8 mouse cellular contexts compared by ENCODE assay signal in genomic region chr6:120493374-120494181, GRCm38 (mm10). TPM values are rescaled to one million over a fixed set of nuclear protein-coding genes. Genes with fewer than 3 reads are reported as not detected.
DNase-seq lines count a peak whose midpoint lies in the region; ATAC-seq lines count a peak whose summit lies in the region.

Tmem121b (minus strand) TSS chr6:120493807.

- WGBS in forebrain, embryonic 15.5 days, result under 1% methylated on average over 61 of the region's 84 CpGs
- WGBS in limb, embryonic 10.5 days, result 1% methylated on average over 80 of the region's 84 CpGs
- 1% methylated on average over 79 of the region's 84 CpGs for WGBS in midbrain, embryonic 13.5 days
- WGBS in stomach, embryonic 14.5 days, result 2% methylated on average over 61 of the region's 84 CpGs

- peak within 1 kb of the TSS; percentile 57 for H3K4me2 ChIP-seq in forebrain, embryonic 15.5 days (replicated peaks)
- peak within 1 kb of the TSS; percentile 69 for H3K4me2 ChIP-seq in midbrain, embryonic 13.5 days (replicated peaks)
- H3K4me2 ChIP-seq in stomach, embryonic 14.5 days (replicated peaks; ENCODE audit: low read depth, low read length), result peak within 1 kb of the TSS; percentile 91

- H3K9ac ChIP-seq in forebrain, embryonic 15.5 days (replicated peaks), result peak within 1 kb of the TSS; percentile 72
- peak within 1 kb of the TSS; percentile 89 for H3K9ac ChIP-seq in midbrain, embryonic 13.5 days (replicated peaks)
- peak within 1 kb of the TSS; percentile 32; the same call in 1 of the 2 replicates for H3K9ac ChIP-seq in stomach, embryonic 14.5 days (replicated peaks; ENCODE audit: low read depth, low read length)

- peak; percentile 86 for ATAC-seq in forebrain, embryonic 15.5 days (replicated peaks)
- ATAC-seq in midbrain, embryonic 13.5 days, result peak; percentile 89
- peak; percentile 74 for ATAC-seq in stomach, embryonic 14.5 days (ENCODE audit: insufficient number of reproducible peaks, insufficient read depth, low FRiP score, low read depth)

- H3K4me3 ChIP-seq in forebrain, embryonic 15.5 days, result peak within 1 kb of the TSS; percentile 67
- H3K4me3 ChIP-seq in limb, embryonic 10.5 days, result peak within 1 kb of the TSS; percentile 83
- H3K4me3 ChIP-seq in midbrain, embryonic 13.5 days (replicated peaks), result peak within 1 kb of the TSS; percentile 80
- peak within 1 kb of the TSS; percentile 50 for H3K4me3 ChIP-seq in stomach, embryonic 14.5 days (ENCODE audit: low read depth, low read length)

- no peaks in the 10 kb centered on the region for H3K36me3 ChIP-seq in forebrain, embryonic 15.5 days
- no peaks in the 10 kb centered on the region for H3K36me3 ChIP-seq in limb, embryonic 10.5 days
- no peaks in the 10 kb centered on the region for H3K36me3 ChIP-seq in midbrain, embryonic 13.5 days
- H3K36me3 ChIP-seq in stomach, embryonic 14.5 days (ENCODE audit: control insufficient read depth, insufficient read depth, low read length), result no peaks in the 10 kb centered on the region

- no peaks in the 10 kb centered on the region for H3K27me3 ChIP-seq in forebrain, embryonic 15.5 days
- H3K27me3 ChIP-seq in limb, embryonic 10.5 days (ENCODE audit: low read depth, poor library complexity, severe bottlenecking), result peaks cover 59% of the 10 kb centered on the region
- peaks cover 14% of the 10 kb centered on the region; the same call in 1 of the 2 replicates for H3K27me3 ChIP-seq in midbrain, embryonic 13.5 days
- H3K27me3 ChIP-seq in stomach, embryonic 14.5 days (ENCODE audit: control insufficient read depth, insufficient read depth, low read length), result peaks cover 16% of the 10 kb centered on the region

- peak; percentile 58 for DNase-seq in gastrocnemius, postnatal 10 days
- no peak for DNase-seq in gastrocnemius, adult 8-10 months (ENCODE audit: low spot score in 2 of 2)
- DNase-seq in cerebellum, adult 11 months, result peak; percentile 57
- DNase-seq in induced T-regulatory cell, adult 2 months (ENCODE audit: low read depth), result peak; percentile 36
- peak; percentile 88 for DNase-seq in limb, embryonic 10.5 days (ENCODE audit: low spot score)

- no peaks in the 10 kb centered on the region for H3K9me3 ChIP-seq in forebrain, embryonic 15.5 days
- H3K9me3 ChIP-seq in limb, embryonic 10.5 days (replicated peaks), result no peaks in the 10 kb centered on the region
- H3K9me3 ChIP-seq in midbrain, embryonic 13.5 days, result no peaks in the 10 kb centered on the region
- H3K9me3 ChIP-seq in stomach, embryonic 14.5 days (ENCODE audit: control insufficient read depth, low read depth, low read length), result no peaks in the 10 kb centered on the region

- peak within 1 kb of the TSS; percentile 92 for H3K27ac ChIP-seq in forebrain, embryonic 15.5 days (replicated peaks)
- H3K27ac ChIP-seq in limb, embryonic 10.5 days, result peak within 1 kb of the TSS; percentile 80
- peak within 1 kb of the TSS; percentile 98 for H3K27ac ChIP-seq in midbrain, embryonic 13.5 days
- H3K27ac ChIP-seq in stomach, embryonic 14.5 days (ENCODE audit: low read length), result no peak within 1 kb of the TSS

- peaks cover 46% of the 10 kb centered on the region for H3K4me1 ChIP-seq in forebrain, embryonic 15.5 days
- H3K4me1 ChIP-seq in limb, embryonic 10.5 days, result peaks cover 33% of the 10 kb centered on the region
- H3K4me1 ChIP-seq in midbrain, embryonic 13.5 days (replicated peaks), result peaks cover 57% of the 10 kb centered on the region
- peaks cover 7% of the 10 kb centered on the region; the same call in 1 of the 2 replicates for H3K4me1 ChIP-seq in stomach, embryonic 14.5 days (ENCODE audit: control insufficient read depth, insufficient read depth, low read length)

RNA-seq across cellular contexts. Expression of gene Tmem121b, which starts in this region (rescaled TPM):
- under 1 TPM; 0.16 to 0.20 TPM for total RNA-seq in gastrocnemius, postnatal 10 days (2021)
- total RNA-seq in gastrocnemius, adult 8-10 months (2022), result not detected
- 3.5 and 3.6 TPM in 2 replicates for polyA plus RNA-seq in forebrain, embryonic 15.5 days (2015; fragmentation: Nextera tagmentation; extraction: Ambion mirVana)
- 0.10 and 0.18 TPM in 2 replicates for polyA plus RNA-seq in limb, embryonic 10.5 days (2016; fragmentation: Nextera tagmentation; extraction: Ambion mirVana)
- polyA plus RNA-seq in midbrain, embryonic 13.5 days (2015; fragmentation: Nextera tagmentation; extraction: Ambion mirVana), result 2.6 and 3.0 TPM in 2 replicates
- polyA plus RNA-seq in stomach, embryonic 14.5 days (2014; fragmentation: Nextera tagmentation; extraction: Ambion mirVana), result 0.14 and 0.17 TPM in 2 replicates

Comparison
In these comparisons a context has a peak if more than half of its experiments do, and no peak if none do; other contexts are left out.
1. Peak in DNase-seq in gastrocnemius, postnatal 10 days; RNA of the gene not detected or under 1 TPM.
2. Peak in DNase-seq, H3K4me3 ChIP-seq and H3K27ac ChIP-seq in limb, embryonic 10.5 days; RNA of the gene not detected or under 1 TPM.
3. Peak in ATAC-seq, H3K4me3 ChIP-seq, H3K9ac ChIP-seq and H3K4me2 ChIP-seq in stomach, embryonic 14.5 days; RNA of the gene not detected or under 1 TPM.
4. DNase-seq: peak in cerebellum, adult 11 months (single experiment) and induced T-regulatory cell, adult 2 months (single experiment); none in gastrocnemius, adult 8-10 months (0 of 2).
5. H3K9ac ChIP-seq: peak in every context shown above with its lines; median percentile 89 in midbrain, embryonic 13.5 days; 72 in forebrain, embryonic 15.5 days; 32 in stomach, embryonic 14.5 days.
6. Peak in every context shown above with its lines, with median percentiles within 50 percentile points of each other: ATAC-seq, H3K4me2 ChIP-seq and H3K4me3 ChIP-seq.